Mouse (Mus musculus) myocyte (in vitro differentiated cells): ENCODE measurements around the gene Nlrp6.

ENCODE experiments used
- E2F4 ChIP-seq: IDR thresholded peaks from one replicate; pipeline ENCODE4 v1.6.1; 2011; ENCODE audit warnings: mild to moderate bottlenecking, control low read depth, moderate library complexity; ENCODE audit not compliant: insufficient read depth
- POLR2A ChIP-seq: IDR thresholded peaks from one replicate; pipeline ENCODE4 v1.6.1; 2011; ENCODE audit warnings: low read depth, mild to moderate bottlenecking, control low read depth, moderate library complexity; ENCODE audit not compliant: insufficient read length

DNA sequence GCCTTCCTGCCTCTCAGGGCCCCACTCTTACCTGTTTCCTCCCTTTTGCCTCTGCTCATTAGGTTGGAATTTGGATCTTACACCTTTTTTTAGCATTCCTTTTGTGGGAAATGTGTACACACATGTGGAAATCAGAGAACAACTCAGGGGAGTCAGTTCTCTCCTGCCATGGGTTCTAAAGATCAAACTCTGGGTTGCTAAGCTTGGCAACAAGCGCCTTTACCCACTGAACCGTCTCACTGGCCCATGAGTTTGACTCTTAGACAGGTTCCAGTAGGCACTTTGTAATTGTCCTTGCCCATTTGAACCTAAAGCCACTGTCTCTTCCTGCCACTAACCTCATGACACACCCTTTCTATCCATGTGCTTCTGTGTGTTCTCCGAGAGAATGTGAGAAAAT is 26.1 kb upstream of the Nlrp6 start:
- no peak for TF ChIP-seq POLR2A
- no peak for TF ChIP-seq E2F4
